Mouse (Mus musculus): ENCODE data around the gene Wdr64.

Wdr64 gene

DNA sequence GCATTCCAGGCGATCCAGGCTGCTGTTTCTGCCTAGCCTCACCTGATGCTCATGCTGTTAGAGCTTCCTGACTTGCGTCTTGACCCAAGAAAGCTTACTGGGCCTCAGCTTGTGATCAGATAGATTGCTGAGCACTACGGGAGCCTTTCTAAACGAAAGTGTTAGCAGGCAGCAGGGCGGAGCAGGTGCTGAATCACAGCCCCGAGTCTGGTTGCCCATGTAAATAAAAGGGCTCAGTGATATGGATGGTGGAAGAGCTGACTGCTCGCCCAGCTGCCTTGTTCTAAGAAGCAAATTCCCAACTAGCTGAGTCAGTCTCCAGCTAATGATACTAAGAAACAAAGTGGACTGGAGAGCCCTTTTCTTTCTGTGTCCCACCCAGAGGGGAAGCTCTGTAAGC, 27.4 kb downstream of the Wdr64 start:
- DNase-seq (ENCODE audit: low spot score): no peak

DNA sequence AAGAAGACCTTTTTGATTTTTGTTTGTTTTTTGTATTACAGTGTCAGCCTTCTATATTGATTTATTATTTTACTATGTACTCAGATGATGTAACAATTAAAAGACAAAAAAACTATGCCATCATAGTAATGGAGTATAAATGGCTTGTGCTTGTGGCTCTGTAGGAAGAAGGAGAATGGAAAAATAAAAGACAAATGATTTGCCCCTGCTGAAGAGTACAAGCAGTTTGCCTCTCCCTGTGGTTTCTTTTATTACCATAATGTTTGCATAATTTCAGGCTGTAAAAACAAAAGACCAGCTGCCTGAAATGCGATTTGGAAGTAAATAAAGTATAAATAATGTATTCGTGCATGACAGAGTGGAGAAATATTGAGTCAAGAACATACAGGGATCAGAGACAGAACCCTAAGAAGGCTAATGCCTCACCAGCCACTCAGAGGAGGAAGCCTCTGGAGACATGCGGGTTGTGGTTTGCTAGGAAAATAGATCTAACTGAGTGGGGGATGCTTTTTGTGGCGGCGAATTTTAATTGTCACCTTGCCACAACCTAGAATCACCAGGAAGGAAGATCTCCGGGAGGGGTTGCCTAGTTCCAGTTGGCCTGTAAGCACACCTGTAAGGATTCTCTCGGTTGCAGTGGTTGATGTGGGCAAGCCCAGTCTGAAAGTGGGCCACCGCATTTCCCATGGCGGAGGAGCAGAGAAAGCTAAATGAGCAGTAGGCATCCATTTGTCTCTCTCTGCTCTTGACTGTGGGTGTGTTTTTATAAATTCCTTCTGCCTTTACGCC, 56.4 kb downstream of the Wdr64 start:
- no peak for DNase-seq (ENCODE audit: low spot score)

DNA sequence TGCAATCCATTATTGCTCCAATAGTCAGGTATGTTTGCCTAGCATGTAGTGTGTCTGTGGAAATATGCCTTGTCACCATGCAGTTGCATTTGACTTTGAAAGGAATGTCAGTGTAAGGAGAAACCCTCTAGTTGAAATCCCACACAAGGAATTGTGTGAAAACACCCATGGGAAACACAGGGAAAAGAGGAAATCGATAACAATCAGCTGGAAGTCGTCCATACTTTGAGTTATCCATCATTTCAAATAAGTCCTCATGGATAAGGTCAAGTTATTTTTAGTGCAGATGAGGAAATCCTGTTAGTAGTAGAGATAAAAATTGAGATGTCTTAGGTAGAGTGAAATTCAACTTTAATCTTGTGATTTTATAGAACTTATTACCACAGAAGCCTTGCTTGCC, 96.3 kb downstream of the Wdr64 start:
- DNase-seq (ENCODE audit: low spot score): peak; percentile 20

DNA sequence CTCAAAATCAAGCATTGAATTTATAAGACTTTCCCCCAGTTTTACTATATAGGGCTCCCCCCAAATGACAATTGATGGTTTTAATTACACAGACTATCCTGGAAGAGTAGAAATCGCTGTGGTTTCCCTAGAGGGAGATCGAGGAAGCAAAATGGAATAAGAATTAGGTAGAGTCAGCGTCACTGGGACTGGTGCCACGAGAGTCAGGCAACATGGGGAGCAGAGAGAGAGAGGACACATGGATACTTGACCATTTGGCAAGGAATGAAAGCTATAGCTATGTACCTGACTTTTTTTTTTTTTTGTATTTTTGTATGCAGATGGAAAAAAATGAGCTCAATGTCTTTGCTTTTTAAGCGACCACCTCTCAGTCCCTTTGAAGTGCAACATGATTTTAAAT, 110.0 kb downstream of the Wdr64 start:
- no peak for DNase-seq (ENCODE audit: low spot score)

DNA sequence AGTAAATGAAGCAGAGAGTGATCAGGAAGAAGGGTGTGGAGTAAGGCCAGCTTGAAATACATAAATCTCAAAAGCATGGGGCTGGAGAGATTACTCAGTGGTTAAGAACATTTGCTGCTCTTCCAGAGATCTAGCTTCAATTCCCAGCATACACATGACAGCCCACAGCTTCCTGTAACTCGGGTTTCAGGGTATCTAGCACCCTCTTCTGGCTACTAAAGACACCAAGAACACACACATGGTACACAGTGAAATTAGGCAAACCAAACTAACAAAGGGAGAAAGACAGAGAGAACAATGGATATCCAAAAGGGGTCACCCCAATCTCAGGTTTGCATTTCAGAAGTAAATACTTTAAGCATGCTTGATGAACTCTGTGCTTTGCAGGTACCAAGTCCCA, 113.2 kb downstream of the Wdr64 start:
- no peak for DNase-seq (ENCODE audit: low spot score)

DNA sequence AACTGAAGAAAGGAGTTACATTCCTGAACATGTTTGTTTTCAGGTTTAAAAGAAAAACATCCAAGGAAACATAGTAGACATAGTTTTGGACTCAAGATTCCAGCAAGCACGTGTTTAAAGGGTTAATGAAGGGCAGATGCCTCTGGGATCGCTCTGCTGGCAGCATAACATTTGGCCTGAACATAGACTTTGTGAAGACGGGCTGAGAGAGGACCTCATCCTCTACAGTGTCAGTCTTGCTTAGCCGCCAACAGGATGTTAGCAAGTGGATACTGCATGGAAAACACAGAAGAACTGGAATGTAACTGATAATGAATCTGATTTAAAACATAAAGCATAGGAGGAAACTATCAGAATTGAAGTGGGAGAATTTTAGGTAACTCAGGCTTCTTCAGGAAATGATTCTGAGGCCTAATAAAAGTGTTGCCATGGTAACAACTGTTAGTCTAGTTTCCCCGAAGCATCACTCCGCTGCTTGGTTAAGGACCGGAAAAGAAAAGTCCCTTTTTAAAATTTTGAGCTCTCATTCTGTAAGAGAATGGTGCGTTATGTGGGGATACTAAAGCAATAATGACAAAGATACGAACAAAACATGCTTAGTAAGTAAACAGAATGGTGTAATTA, 125.5 kb downstream of the Wdr64 start:
- no peak for DNase-seq (ENCODE audit: low spot score)

DNA sequence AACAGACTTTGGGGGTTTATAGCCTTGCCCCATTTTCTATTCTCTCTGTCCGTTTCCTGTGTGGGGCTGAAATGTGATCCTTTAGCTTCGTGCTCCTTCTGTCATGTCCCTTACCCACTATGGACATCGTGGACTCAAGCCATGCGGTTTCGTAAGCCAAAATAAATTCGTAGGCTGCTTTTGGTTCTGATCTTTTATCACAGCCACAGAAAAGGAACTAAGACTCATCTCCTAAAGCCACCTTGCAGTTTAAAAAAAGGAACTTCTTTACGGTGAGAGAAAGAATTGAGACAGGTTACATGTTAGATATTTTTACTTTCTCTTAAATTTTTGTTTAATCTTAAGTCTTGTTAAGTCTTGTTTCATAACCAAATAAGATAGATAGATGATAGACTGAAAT, 130.1 kb downstream of the Wdr64 start:
- no peak for DNase-seq (ENCODE audit: low spot score)

DNA sequence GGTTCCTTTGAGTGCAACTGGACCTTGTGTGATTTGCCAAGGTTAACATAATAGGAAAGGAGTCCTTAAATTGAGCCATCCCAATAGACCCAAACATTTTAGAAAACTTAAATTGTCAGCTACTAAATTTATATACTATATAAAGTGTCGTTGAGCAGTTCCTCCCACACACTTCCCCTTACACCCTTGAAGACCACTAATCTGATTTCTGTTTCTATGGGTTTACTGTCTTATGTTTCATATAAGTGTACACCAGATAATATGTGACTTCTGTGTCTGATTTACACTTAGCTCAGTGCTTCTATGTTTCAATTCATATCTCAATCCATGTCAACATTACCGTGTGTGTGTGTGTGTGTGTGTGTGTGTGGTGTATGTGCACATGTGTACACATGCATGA, 130.8 kb downstream of the Wdr64 start:
- DNase-seq (ENCODE audit: low spot score): no peak

DNA sequence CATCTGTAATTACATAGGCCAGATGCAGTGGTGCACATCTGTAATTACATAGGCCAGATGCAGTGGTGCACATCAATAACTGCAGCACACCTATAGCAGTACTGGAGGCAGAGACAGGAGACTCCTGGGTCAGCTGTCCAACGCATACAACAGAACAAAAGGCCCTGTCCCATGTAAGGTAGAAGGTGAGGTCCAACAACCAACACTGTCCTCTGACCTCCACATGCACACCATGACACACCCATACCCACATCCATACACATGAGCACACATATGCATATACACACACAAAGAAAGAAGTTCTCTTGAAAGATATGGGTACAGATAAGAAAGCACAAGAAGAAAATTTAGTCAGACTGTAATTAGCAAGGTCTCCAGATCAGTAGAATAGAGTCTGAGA, 157.1 kb downstream of the Wdr64 start:
- DNase-seq (ENCODE audit: low spot score): no peak

All from lung, postnatal 25 days (tissue).